Mouse (Mus musculus) urinary bladder, postnatal 10 days (tissue): ENCODE data around the gene Fnip2.

Experiments
- DNase-seq: peaks from one replicate; pipeline ENCODE4 v3.0.0; 2022; ENCODE audit warnings: low spot score

The Fnip2 gene

DNA sequence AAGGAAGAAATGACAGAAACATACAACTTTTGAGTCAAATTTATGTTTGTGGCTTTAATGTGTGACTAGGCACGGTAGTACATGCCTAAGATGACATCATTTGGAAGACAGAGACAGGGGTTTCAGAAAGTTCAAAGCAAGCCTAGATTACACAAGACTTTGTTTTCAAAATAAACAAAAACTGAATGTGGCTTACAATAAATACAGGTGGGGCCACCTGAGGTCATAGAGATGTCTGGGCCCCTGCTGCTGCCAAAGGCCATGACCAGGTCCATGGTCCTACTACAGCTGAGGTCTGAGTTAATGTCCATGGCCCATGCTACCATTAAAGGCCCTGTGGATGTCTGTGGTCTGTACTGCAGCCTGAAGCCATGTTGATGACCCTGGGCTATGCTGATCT lies 154.1 kb downstream of the Fnip2 start:
- DNase-seq = no peak

DNA sequence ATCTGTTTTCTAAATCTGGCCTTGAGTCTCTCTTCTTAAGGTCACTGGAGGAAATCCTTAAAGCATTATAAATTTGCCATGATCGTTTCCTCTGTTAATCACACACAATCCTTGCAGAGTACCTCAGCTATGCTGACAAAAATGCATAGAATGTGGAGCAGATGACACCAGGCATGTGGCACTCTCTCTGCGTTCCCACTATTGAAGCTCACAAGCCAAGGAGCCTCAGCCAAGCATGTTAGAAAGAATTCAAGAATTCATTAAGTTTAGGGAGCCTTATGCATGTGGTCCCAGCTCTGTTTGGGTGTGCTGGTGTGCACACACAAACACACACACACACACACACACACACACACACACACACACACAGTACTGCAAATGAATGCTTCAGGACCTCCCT lies 155.9 kb downstream of the Fnip2 start:
- no peak for DNase-seq

DNA sequence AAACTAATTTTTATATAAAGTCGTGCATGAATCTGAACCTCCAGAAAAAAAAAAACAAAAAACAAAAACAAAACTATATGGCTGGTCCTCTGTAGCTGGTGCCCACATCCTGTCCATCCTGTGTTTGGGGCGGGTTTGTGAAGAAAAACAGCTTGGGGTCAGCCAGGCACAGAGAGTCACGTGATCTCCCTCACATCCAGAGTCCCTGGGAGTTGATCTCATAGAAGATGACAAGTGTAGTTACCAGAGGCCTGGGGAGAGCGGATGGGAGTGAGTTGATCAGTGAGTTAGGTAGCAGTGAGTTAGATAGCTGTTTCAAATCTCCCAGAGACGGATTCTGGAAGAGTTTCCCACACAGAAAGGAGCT lies 157.0 kb downstream of the Fnip2 start:
- no peak for DNase-seq

DNA sequence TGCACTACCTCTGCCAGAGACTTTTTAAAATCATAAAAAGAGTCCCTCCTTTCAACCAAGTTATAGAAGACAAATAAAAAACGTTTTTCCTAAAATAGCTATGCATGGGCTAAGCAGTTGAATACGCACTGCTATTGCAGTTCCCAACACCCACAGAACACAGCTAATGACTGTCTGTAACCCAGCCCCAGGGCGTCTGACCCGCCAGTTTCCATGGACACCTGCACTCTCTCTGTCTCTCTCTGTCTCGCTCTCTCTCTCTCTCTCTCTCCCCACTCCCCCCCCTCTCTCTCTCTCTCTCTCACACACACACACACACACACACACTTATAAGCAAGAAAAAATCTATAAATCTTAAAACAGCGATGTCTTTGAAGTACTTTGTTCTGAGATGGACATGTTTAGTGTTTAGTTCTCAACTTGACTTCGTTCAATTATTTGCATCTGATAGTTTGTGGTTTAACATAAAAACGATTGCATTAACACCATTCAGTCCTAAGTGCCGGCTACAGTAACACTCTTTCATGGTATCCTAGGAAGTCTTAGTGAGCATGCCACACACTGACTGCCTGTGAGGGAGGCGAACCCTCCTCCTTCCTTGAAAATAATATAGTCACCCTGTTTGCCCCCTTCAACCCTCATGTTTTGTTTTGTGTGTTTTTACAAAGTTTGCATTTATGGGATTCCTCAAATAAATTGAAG lies 157.5 kb downstream of the Fnip2 start:
- no peak for DNase-seq

DNA sequence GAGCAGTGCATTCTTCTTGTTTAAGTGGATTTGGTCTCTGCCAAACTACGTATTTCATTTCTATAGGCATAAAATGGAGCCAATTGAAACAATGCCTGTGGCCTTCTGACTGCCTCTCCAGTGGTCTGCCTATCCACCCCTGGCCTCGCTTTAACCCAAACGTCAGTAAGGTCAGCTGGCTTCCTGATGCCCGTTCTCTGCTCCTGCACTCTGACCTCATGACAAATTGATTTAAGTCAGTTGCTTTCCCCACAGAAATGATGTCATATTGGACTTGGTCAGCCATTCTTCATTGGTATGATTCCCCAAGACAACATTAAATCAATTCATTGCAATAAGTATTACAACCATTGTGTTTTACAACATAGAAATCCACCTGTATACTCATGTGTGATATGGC lies 159.1 kb downstream of the Fnip2 start:
- no peak for DNase-seq
